Mouse (Mus musculus) olfactory bulb, adult 2 months (tissue): ENCODE data around the gene Tph2.

Experiments used
- CTCF ChIP-seq: fragments of 200-500 bp; IDR thresholded peaks from 2 replicates; pipeline ENCODE4 v1.5.1; 2012; ENCODE audit warnings: low read depth, mild to moderate bottlenecking, low read length, moderate library complexity; ENCODE audit not compliant: insufficient read depth
- POLR2A ChIP-seq: fragments of 200-500 bp; IDR thresholded peaks from 2 replicates; pipeline ENCODE4 v1.6.1; 2012; ENCODE audit warnings: mild to moderate bottlenecking, low read depth, low read length, moderate library complexity; ENCODE audit not compliant: insufficient read depth

- TF ChIP-seq CTCF = no peak
- no peak for TF ChIP-seq POLR2A
Observed at GRCm38 (mm10) chr10:115069123-115069911, 115.5 kb downstream of the Tph2 start.
